Mouse (Mus musculus): Measurements from ENCODE around the gene Akt2. TPM values are rescaled to one million over a fixed set of nuclear protein-coding genes. Genes with fewer than 3 reads are reported as not detected.

Akt2 gene
- polyA plus RNA-seq, 1 experiment from 2014 or later: 71.9 TPM

GRCm38 (mm10) chr7:27560291-27560887, 31.0 kb upstream of the Akt2 start:
- DNase-seq (ENCODE audit: low read depth, low spot score) (no peak), ATAC-seq (no peak)
- in situ Hi-C loops (cut with MboI; ENCODE audit: low pct_unique_long_range_greater_than_20kb): no loop called here
- no peaks in the 10 kb centered on the region for H3K27me3 ChIP-seq
- POLR2A ChIA-PET: interaction anchor here (0.6 kb wide), 1 partner anchor 1033 kb away, joined by 3 read pairs; no protein-coding TSS in a partner anchor
- TF ChIP-seq CTCF (IDR thresholded peaks at IDR 0.05): no peak
- CTCF ChIA-PET: interaction anchor here (1.0 kb wide), 1 partner anchor 21 kb away, joined by 3 read pairs; no protein-coding TSS in a partner anchor

DNA sequence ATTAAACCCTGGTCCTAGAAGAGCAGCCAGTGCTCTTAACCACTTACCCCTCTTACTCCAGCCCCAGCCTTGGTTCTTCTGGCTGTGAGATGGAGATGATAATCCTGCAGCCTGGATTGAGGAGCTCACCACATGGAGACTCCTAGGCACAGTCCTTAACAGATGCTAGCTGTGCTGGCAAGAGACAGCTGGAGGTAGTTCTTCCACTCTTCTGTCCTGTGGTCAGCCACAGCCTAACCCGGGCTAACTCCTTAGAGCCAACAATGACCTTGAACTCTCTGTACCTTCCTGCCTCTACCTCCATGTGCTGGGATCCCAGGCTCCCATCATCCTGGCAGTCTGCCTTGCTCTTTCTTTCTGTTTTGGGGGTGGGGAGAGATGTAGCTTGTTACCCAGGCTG, 30.4 kb upstream of the Akt2 start:
- DNase-seq (ENCODE audit: low read depth, low spot score): no peak
- H3K27me3 ChIP-seq: no peaks in the 10 kb centered on the region
- in situ Hi-C loops (cut with MboI; ENCODE audit: low pct_unique_long_range_greater_than_20kb): no loop called here
- ATAC-seq: no peak
- POLR2A ChIA-PET: interaction anchor here (0.6 kb wide), 1 partner anchor 1033 kb away, joined by 3 read pairs; no protein-coding TSS in a partner anchor
- CTCF ChIA-PET: no interaction called here
- no peak for TF ChIP-seq CTCF (IDR thresholded peaks at IDR 0.05)

DNA sequence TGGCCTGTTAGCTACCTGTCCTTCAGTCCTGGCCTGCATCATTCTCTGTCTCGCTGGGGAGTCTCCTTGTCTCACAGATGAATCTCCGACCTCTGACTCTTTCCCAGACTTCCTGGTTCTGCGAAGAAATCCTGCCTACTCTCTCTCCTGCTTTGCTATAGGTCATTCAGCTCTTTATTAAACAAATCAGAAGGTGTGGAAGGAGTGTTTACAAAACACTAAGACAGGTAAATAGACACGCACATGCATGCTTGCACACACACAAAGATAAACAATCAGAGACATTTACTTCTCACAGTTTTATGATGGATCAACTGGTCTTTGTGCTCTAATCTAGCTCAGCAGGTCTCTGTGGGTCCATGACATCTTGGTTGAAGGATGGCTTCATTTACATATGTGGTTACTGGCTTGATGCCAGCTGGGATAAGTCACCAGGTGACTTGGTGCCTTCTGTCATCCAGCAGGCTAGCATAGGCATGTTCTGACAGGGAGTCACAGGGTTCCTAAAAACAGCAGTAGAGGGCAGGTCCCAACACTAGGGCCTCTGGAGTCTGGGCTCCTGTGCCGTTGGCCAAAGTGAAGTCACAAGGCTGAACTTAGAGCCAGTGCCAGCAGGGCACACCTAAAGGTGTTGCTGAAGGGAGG, 21.6 kb upstream of the Akt2 start:
- in situ Hi-C loops (cut with MboI; ENCODE audit: low pct_unique_long_range_greater_than_20kb): no loop called here
- no peak for DNase-seq (ENCODE audit: low read depth, low spot score)

DNA sequence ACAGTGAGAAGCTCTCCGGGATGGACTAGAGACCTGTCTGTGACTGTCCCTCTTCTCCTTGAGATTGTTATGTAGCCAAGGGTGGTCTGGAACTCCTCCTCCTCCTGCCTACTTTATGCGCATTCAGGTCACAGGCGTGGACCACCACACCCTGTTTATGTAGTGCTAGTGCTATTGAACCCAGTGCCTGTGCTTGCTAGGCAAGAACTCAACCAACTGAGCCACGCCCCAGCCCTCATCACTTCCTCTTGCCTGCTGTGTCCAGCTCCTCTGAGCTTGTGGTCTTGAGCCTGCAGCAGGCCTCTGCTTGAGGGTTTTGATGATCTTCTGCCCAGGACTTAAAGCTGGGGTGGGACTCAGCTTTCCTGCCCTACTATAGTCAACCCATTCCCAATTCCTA, 19.2 kb upstream of the Akt2 start:
- no peak for TF ChIP-seq CTCF (IDR thresholded peaks at IDR 0.05)
- ChIA-PET POLR2A (no interaction called here), CTCF (no interaction called here)
- in situ Hi-C loops (cut with MboI; ENCODE audit: low pct_unique_long_range_greater_than_20kb): no loop called here
- no peaks in the 10 kb centered on the region for H3K27me3 ChIP-seq
- ATAC-seq: no peak
- DNase-seq (ENCODE audit: low read depth, low spot score): no peak

More for the DNA sequence above, 21.6 kb upstream of the Akt2 start:
- ChIA-PET POLR2A (no interaction called here), CTCF (interaction anchor here (1.3 kb wide), 1 partner anchor 15 kb away, joined by 4 read pairs; no protein-coding TSS in a partner anchor)
- peak; percentile 41 for ATAC-seq
- no peak for TF ChIP-seq CTCF (IDR thresholded peaks at IDR 0.05)
- no peaks in the 10 kb centered on the region for H3K27me3 ChIP-seq

DNA sequence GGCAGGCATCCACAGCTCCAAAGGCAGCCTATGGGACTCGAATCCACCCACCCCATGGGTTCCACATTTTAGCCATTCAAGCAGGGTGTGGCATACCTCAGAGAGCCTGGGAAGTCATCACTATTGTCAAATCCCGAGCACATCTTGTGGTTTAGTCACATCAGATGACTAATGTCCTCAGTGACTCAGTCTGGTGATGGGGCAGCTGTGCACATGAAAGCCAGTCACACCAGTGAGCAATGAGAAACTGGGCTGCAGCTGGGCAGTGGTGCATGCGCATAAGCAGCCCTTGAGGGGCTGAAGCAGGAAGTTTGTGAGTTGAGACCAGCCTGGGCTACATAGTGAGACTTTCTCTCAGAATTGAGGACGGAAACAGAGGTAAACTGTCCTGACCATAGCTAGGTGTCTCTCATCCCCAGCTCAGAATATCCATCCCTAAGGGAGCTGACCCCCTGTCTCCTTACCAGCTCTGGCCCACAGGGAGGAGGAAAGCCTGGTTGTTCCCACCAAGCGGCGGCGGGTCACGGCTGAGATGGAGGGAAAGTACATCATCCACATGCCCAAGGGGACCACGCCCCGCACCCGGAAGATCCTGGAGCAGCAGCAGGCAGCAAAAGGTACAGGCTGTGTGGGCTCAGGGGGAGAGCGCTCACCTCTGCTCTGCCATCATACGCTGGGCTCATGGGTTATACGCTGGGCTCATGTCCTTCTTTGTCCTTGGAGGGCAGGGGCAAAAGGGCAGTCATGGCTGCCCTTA, 17.1 kb upstream of the Akt2 start:
- no peak for DNase-seq (ENCODE audit: low read depth, low spot score)
- no peaks in the 10 kb centered on the region for H3K27me3 ChIP-seq
- CTCF ChIA-PET: interaction anchor here (1.2 kb wide), 1 partner anchor 19 kb away, joined by 3 read pairs; no protein-coding TSS in a partner anchor
- TF ChIP-seq CTCF (IDR thresholded peaks at IDR 0.05): no peak
- peak; percentile 64 for ATAC-seq
- POLR2A ChIA-PET: interaction anchor here (1.0 kb wide), 1 partner anchor 12 kb away, joined by 3 read pairs; no protein-coding TSS in a partner anchor
- in situ Hi-C loops (cut with MboI; ENCODE audit: low pct_unique_long_range_greater_than_20kb): no loop called here

DNA sequence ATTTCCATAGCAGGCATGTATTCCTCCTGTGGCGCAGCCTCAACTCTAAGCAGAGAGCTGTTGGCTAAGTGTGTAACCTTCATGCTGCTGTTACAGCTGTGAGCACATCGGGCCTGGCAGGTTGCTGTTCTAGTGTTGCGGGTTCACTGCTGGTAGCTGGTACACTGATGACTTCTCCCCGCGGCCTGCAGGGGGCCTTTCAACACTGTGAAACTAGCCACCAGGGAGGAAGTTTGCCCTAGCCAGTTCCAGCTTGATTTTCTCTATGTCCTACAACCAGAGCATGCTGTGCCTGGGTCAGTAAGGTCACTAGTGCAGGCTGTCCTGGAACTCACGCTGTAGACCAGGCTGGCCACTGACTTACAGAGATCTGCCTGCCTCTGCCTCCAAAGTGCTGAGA, 14.4 kb upstream of the Akt2 start:
- TF ChIP-seq CTCF (IDR thresholded peaks at IDR 0.05): no peak
- ATAC-seq (no peak), DNase-seq (ENCODE audit: low read depth, low spot score) (no peak)
- ChIA-PET CTCF (interaction anchor here (1.3 kb wide), 1 partner anchor 9 kb away, joined by 3 read pairs; no protein-coding TSS in a partner anchor), POLR2A (interaction anchor here (0.6 kb wide), 1 partner anchor 8 kb away, joined by 5 read pairs; no protein-coding TSS in a partner anchor)
- in situ Hi-C loops (cut with MboI; ENCODE audit: low pct_unique_long_range_greater_than_20kb): no loop called here
- H3K27me3 ChIP-seq: no peaks in the 10 kb centered on the region

- ChIA-PET CTCF (interaction anchor here (1.3 kb wide), 1 partner anchor 10 kb away, joined by 3 read pairs; no protein-coding TSS in a partner anchor), POLR2A (no interaction called here)
- no peak for TF ChIP-seq CTCF (IDR thresholded peaks at IDR 0.05)
- ATAC-seq: no peak
- in situ Hi-C loops (cut with MboI; ENCODE audit: low pct_unique_long_range_greater_than_20kb): no loop called here
- H3K27me3 ChIP-seq: no peaks in the 10 kb centered on the region
- no peak for DNase-seq (ENCODE audit: low read depth, low spot score)
Measured at GRCm38 (mm10) chr7:27577589-27577988, 13.8 kb upstream of the Akt2 start.

DNA sequence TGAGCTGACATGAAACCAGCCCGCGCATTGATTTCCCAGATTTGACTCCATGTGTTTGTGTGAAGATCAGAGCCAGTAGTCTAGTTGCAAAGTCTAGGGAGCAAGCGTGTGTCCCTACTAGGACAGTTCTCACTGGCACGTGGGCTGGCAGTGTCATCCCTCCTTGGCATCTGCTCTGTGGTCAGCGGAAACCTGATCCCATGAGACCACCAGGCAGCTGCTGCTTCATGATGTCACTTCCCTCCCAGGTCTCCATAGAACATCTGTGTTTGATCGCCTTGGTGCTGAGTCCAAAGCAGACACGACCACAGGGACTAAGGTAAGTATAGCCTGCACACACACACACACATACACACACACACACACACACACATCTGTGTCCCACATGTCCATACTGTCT, 12.9 kb upstream of the Akt2 start:
- ATAC-seq (no peak), DNase-seq (ENCODE audit: low read depth, low spot score) (no peak)
- TF ChIP-seq CTCF (IDR thresholded peaks at IDR 0.05): no peak
- CTCF ChIA-PET: interaction anchor here (1.3 kb wide), 1 partner anchor 11 kb away, joined by 3 read pairs; no protein-coding TSS in a partner anchor
- no peaks in the 10 kb centered on the region for H3K27me3 ChIP-seq
- in situ Hi-C loops (cut with MboI; ENCODE audit: low pct_unique_long_range_greater_than_20kb): no loop called here
- POLR2A ChIA-PET: no interaction called here

GRCm38 (mm10) chr7:27580380-27581174, 10.8 kb upstream of the Akt2 start:
- DNase-seq (ENCODE audit: low read depth, low spot score) (no peak), ATAC-seq (no peak)
- in situ Hi-C loops (cut with MboI; ENCODE audit: low pct_unique_long_range_greater_than_20kb): no loop called here
- ChIA-PET POLR2A (interaction anchor here (1.4 kb wide), 1 partner anchor 27 kb away, joined by 3 read pairs; the partner anchor contains the start of genes 2310022A10Rik and Pld3), CTCF (interaction anchor here (1.5 kb wide), 1 partner anchor 9 kb away, joined by 4 read pairs; no protein-coding TSS in a partner anchor)
- TF ChIP-seq CTCF (IDR thresholded peaks at IDR 0.05): no peak
- no peaks in the 10 kb centered on the region for H3K27me3 ChIP-seq

- TF ChIP-seq CTCF (IDR thresholded peaks at IDR 0.05): no peak
- ATAC-seq: no peak
- no peaks in the 10 kb centered on the region for H3K27me3 ChIP-seq
- in situ Hi-C loops (cut with MboI; ENCODE audit: low pct_unique_long_range_greater_than_20kb): no loop called here
- no peak for DNase-seq (ENCODE audit: low read depth, low spot score)
- ChIA-PET POLR2A (interaction anchor here (0.9 kb wide), 1 partner anchor 13 kb away, joined by 3 read pairs; no protein-coding TSS in a partner anchor), CTCF (interaction anchor here (2.4 kb wide), 1 partner anchor 19 kb away, joined by 6 read pairs; no protein-coding TSS in a partner anchor)
Measured at GRCm38 (mm10) chr7:27586861-27587260, 4.5 kb upstream of the Akt2 start.
